Mouse (Mus musculus) small intestine, adult 2 months (tissue): ENCODE data around the gene Dock8. TPM values are rescaled to one million over a fixed set of nuclear protein-coding genes. Genes with fewer than 3 reads are reported as not detected.
A peak's percentile ranks its signal among the peaks of the same experiment; 100 is the strongest.

Source experiments
- H3K27ac ChIP-seq: fragments of 200-500 bp; 2 replicates; pipeline ENCODE4 v1.5.1; 2012; ENCODE audit warnings: low read depth, low read length, control low read depth, inconsistent platforms; ENCODE audit not compliant: insufficient read depth
- H3K27me3 ChIP-seq: fragments of 200-500 bp; 2 replicates; pipeline ENCODE4 v1.6.1; 2012; ENCODE audit warnings: mild to moderate bottlenecking, moderate library complexity, low read length, inconsistent platforms; ENCODE audit not compliant: control insufficient read depth, insufficient read depth
- H3K36me3 ChIP-seq: fragments of 200-500 bp; 2 replicates; pipeline ENCODE4 v1.6.1; 2012; ENCODE audit warnings: mild to moderate bottlenecking, low read length, control low read depth, inconsistent platforms; ENCODE audit not compliant: control insufficient read depth, insufficient read depth
- H3K4me1 ChIP-seq: fragments of 200-500 bp; 2 replicates; pipeline ENCODE4 v1.6.1; 2012; ENCODE audit warnings: low read length, inconsistent platforms, mixed read lengths; ENCODE audit not compliant: control insufficient read depth, insufficient read depth, insufficient read length
- H3K4me3 ChIP-seq: fragments of 200-500 bp; 2 replicates; pipeline ENCODE4 v1.5.1; 2012; ENCODE audit warnings: low read depth, mild to moderate bottlenecking, control low read depth, inconsistent platforms, low read length, moderate library complexity
- CTCF ChIP-seq: fragments of 200-500 bp; IDR thresholded peaks from 2 replicates; pipeline ENCODE4 v1.5.1; 2012; ENCODE audit warnings: low read depth, mild to moderate bottlenecking, control low read depth, inconsistent platforms, low read length, moderate library complexity, mixed read lengths; ENCODE audit not compliant: insufficient replicate concordance, insufficient read length; ENCODE audit errors: extremely low read depth
- POLR2A ChIP-seq: fragments of 200-500 bp; IDR thresholded peaks from 2 replicates; pipeline ENCODE4 v1.6.1; 2012; ENCODE audit warnings: low read depth, mild to moderate bottlenecking, control low read depth, inconsistent platforms, low read length, moderate library complexity
- WGBS: fragments of 180-500 bp; shearing (Covaris S2); methylation state at CpG from one replicate; pipeline ENCODE4 v1.1.7; 2018; 5-methylcytosine and 5-hydroxymethylcytosine counted together
- polyA plus RNA-seq: library from polyadenylated mRNA; depleted of rRNA; stranded (reverse); fragments of >200 nt; gene quantifications from 2 replicates; pipeline ENCODE4 v1.2.3, GENCODE M21; 2012

Gene Dock8
- polyA plus RNA-seq, 1 experiment, result 14.7 TPM

DNA sequence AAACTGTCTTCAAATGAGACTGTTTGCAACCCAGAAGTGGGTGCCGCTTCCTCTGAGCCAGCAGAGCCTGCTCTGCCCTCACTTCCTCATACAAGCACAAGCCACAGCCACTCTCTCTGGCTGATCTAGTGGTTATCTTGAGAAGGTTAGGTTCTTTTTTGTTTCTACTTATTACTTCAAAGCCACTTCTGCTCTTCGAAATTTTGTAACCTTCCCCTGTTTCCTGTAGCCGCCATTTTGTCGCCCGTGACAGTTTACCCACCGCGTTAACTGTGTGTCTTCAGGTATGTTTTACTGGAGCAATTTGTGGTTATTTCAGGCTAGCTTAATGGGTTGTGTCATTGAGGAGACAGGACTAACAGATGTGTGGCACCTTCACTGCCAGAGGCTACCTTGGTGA lies 53.0 kb downstream of the Dock8 start:
- 86% methylated on average over 7 of the region's 7 CpGs for WGBS

DNA sequence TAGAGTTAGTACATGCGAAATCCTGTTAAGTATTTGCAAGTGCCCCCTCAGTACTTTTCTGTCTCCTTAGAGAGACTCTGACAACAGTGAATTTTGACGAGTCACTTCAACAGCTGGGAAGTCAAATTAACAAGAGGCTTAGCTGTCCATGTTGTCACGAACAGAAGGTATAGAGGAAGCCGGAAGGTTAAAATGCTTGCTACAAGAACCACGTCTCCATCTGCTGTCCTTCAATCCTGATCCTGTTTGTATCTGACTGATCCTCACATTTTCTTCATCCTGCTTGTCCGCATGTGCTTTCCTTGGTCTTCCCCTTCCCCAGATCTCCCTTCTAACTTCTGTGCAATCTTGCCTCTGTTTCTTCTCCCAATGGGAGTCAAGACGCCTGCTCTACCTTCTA lies 53.8 kb downstream of the Dock8 start:
- H3K4me1 ChIP-seq, result peaks cover 6% of the 10 kb centered on the region; the same call in 1 of the 2 replicates
- TF ChIP-seq CTCF (no peak), POLR2A (no peak)
- WGBS, result 81% methylated on average over 7 of the region's 7 CpGs
- H3K27me3 ChIP-seq, result no peaks in the 10 kb centered on the region
- H3K4me3 ChIP-seq, result peak overlapping the region; percentile 35
- peak overlapping the region; percentile 77 for H3K27ac ChIP-seq
- peaks cover 9% of the 10 kb centered on the region for H3K36me3 ChIP-seq

More for the DNA sequence above, 53.0 kb downstream of the Dock8 start:
- Histone ChIP-seq H3K4me3 (no peak overlapping the region), H3K4me1 (peaks cover 6% of the 10 kb centered on the region; the same call in 1 of the 2 replicates), H3K36me3 (peaks cover 9% of the 10 kb centered on the region), H3K27ac (peak overlapping the region; percentile 77), H3K27me3 (no peaks in the 10 kb centered on the region)
- TF ChIP-seq CTCF (no peak), POLR2A (no peak)

DNA sequence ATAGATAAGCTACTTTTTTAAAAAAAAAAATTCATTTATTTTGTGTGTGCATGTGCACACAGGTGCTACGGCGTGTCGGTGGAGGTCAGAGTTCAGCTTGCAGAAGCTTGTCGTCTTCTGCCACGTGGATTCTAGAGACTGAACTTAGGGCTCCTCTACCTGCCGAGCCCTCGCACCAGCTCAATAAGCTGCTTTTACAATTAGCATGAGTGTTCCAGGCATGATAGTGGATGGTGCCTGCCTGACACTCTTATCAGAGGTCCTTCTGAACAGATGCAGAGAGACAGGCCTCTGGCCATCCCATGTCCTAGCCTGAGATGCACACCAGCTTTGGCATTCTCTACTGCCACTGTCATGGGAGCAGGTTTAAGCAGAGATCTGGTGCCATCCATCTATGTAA lies 55.7 kb downstream of the Dock8 start:
- Histone ChIP-seq H3K27me3 (no peaks in the 10 kb centered on the region), H3K4me3 (no peak overlapping the region), H3K27ac (no peak overlapping the region), H3K36me3 (peaks cover 9% of the 10 kb centered on the region), H3K4me1 (peaks cover 9% of the 10 kb centered on the region; the same call in 1 of the 2 replicates)
- no peak for TF ChIP-seq CTCF
- no peak for TF ChIP-seq POLR2A
- 43% methylated on average over 7 of the region's 7 CpGs for WGBS

DNA sequence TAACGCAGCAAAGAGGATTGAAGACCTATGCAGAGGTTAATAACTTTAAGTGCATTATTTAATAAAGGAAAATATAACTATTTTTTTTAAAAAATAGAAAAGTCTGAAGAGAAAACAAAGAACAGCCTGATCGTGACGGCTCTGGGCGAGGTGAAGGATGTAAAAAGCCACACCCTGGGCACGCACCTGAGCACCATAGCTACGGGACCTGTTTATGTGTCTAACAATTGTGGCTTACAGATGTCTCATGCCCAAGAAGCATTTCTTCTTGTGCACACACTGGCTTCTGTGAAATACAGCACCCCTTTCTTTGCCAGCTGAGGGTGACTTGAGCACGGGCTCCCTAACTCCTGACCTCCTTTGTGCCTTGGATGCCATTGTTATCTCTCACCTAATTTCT lies 56.2 kb downstream of the Dock8 start:
- Histone ChIP-seq H3K4me1 (peaks cover 9% of the 10 kb centered on the region; the same call in 1 of the 2 replicates), H3K4me3 (no peak overlapping the region), H3K27me3 (no peaks in the 10 kb centered on the region), H3K36me3 (peaks cover 9% of the 10 kb centered on the region), H3K27ac (no peak overlapping the region)
- no peak for TF ChIP-seq CTCF
- no peak for TF ChIP-seq POLR2A
- 38% methylated on average over 7 of the region's 7 CpGs for WGBS

DNA sequence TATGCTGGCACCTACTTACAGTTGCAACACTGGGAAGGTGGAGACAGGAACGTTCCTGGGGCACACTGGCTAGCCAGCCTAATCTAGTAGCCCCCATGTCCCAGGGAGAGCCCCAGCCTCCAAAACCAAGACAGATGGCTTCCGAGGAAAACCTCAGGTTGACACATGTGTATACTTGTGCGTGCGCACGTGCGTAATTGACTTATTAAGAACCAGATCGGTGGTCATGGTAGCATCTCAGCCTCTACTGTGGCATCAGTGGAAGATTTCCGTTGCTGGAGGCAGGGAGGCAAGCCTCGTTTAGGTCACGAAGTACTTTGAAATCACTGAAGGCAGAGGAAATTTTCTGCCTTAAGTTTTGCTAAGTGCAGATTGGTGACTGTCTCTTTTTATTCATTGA lies 56.9 kb downstream of the Dock8 start:
- no peak for TF ChIP-seq CTCF
- no peak for TF ChIP-seq POLR2A
- Histone ChIP-seq H3K27ac (no peak overlapping the region), H3K4me1 (peaks cover 9% of the 10 kb centered on the region; the same call in 1 of the 2 replicates), H3K27me3 (no peaks in the 10 kb centered on the region), H3K4me3 (no peak overlapping the region), H3K36me3 (peaks cover 9% of the 10 kb centered on the region)
- WGBS, result 91% methylated on average over 10 of the region's 10 CpGs

DNA sequence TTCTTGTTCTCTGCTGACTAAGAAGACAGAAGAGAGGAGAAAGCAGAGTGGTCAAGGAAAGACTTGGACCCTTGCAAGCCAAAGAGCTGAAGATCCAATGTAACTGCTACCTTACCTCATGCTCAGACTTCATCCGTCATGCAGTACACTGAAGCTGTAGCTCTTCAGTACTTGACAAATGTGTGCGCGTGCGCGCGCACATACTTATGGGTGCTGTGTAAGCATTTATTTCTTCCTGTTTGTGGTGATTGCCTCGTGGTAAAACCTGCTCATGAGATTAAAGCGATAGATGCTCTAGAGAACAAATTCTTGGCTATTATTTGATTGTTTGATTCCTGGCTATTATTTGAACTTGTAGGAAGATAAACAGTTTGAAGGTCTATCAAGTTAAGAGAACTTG lies 58.5 kb downstream of the Dock8 start:
- peaks cover 3% of the 10 kb centered on the region for H3K36me3 ChIP-seq
- H3K27ac ChIP-seq, result no peak overlapping the region
- no peak for TF ChIP-seq POLR2A
- TF ChIP-seq CTCF, result no peak
- peaks cover 9% of the 10 kb centered on the region; the same call in 1 of the 2 replicates for H3K4me1 ChIP-seq
- 79% methylated on average over 8 of the region's 8 CpGs for WGBS
- no peak overlapping the region for H3K4me3 ChIP-seq
- no peaks in the 10 kb centered on the region for H3K27me3 ChIP-seq

DNA sequence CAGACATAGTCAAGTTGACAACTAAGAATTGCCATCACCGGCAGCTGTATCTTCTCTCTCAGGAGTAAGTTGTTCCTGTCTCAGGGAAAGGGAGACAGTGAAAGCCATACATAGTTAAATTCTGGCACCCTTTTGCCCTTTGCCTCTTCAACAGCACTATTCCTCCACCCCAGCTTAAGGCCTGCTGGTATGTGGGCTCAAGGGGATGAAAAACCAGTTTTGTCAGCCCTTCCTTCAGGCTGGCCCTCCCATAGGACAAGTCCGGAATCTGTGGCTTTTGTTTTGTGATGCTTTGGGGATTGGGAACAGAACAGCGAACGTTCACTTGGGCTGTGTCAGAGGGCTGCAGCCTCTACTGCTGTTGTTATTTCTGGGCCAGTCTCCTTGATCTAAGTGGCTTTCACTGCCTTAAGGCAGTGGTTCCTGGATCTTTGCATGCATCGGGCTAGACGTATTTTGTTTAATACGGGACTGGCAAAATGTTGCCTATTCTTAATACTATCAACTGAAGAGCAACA lies 60.6 kb downstream of the Dock8 start:
- WGBS, result 76% methylated on average over 7 of the region's 7 CpGs
- H3K4me1 ChIP-seq, result peaks cover 9% of the 10 kb centered on the region; the same call in 1 of the 2 replicates
- H3K36me3 ChIP-seq, result peaks cover 3% of the 10 kb centered on the region
- TF ChIP-seq CTCF, result no peak
- no peak for TF ChIP-seq POLR2A
- H3K27ac ChIP-seq, result no peak overlapping the region
- no peak overlapping the region for H3K4me3 ChIP-seq
- no peaks in the 10 kb centered on the region for H3K27me3 ChIP-seq
